Mouse (Mus musculus) neutrophil, adult 5-6 weeks (primary cell): ENCODE measurements around the gene Cdc42ep4. TPM values are rescaled to one million over a fixed set of nuclear protein-coding genes. Genes with fewer than 3 reads are reported as not detected.

Experiments
- ATAC-seq: fragments of 151-379, 151-347 bp; 2 replicates; pipeline ENCODE4 v1.8.0; 2017; ENCODE audit warnings: mild to moderate bottlenecking, moderate TSS enrichment; ENCODE audit not compliant: insufficient number of reproducible peaks, poor library complexity, low FRiP score, severe bottlenecking; ENCODE audit errors: extremely low read depth
- total RNA-seq: library from RNA; stranded (forward); fragments of 200-1000 nt; gene quantifications from 2 replicates; pipeline ENCODE4 v1.2.3, GENCODE M21; 2017

The Cdc42ep4 gene
- total RNA-seq, 1 experiment from 2014 or later: 14.5 TPM

GRCm38 (mm10) chr11:113699643-113700042 is 52.0 kb downstream of the Cdc42ep4 start:
- ATAC-seq: no peak

GRCm38 (mm10) chr11:113698013-113698545 is 53.6 kb downstream of the Cdc42ep4 start:
- no peak for ATAC-seq

- no peak for ATAC-seq
Observed at GRCm38 (mm10) chr11:113697571-113697970, 54.1 kb downstream of the Cdc42ep4 start.

- ATAC-seq: 0 out of 2 replicates have a peak, but pooled peaks have one; percentile 1
Observed at GRCm38 (mm10) chr11:113691851-113692250, 59.8 kb downstream of the Cdc42ep4 start.

GRCm38 (mm10) chr11:113691318-113691717 is 60.4 kb downstream of the Cdc42ep4 start:
- no peak for ATAC-seq

- no peak for ATAC-seq
Observed at GRCm38 (mm10) chr11:113690506-113690905, 61.2 kb downstream of the Cdc42ep4 start.

- no peak for ATAC-seq
Observed at GRCm38 (mm10) chr11:113687031-113687430, 64.7 kb downstream of the Cdc42ep4 start.

- no peak for ATAC-seq
Observed at GRCm38 (mm10) chr11:113684707-113685426, 66.8 kb downstream of the Cdc42ep4 start.

GRCm38 (mm10) chr11:113683957-113684706 is 67.5 kb downstream of the Cdc42ep4 start, which contains the start of the genes Fam104a and D11Wsu47e:
Gene Fam104a (minus strand): TSS chr11:113684155.
Gene D11Wsu47e (plus strand): TSS chr11:113684412.
- ATAC-seq: peak; percentile 89

GRCm38 (mm10) chr11:113683627-113683956 is 68.1 kb downstream of the Cdc42ep4 start:
- peak; percentile 6 for ATAC-seq

GRCm38 (mm10) chr11:113682897-113683626 is 68.6 kb downstream of the Cdc42ep4 start:
- no peak for ATAC-seq

GRCm38 (mm10) chr11:113681979-113682378 is 69.7 kb downstream of the Cdc42ep4 start:
- ATAC-seq: no peak

- ATAC-seq: no peak
Observed at GRCm38 (mm10) chr11:113680954-113681353, 70.7 kb downstream of the Cdc42ep4 start.

- ATAC-seq: no peak
Observed at GRCm38 (mm10) chr11:113678373-113678772, 73.3 kb downstream of the Cdc42ep4 start.

GRCm38 (mm10) chr11:113677378-113677777 is 74.3 kb downstream of the Cdc42ep4 start:
- ATAC-seq: no peak

Other genes with a start within 250 kb of the Cdc42ep4 start
- gene Sstr2, start 132.5 kb downstream of the Cdc42ep4 start, total RNA-seq: not detected in 2 replicates
- 36.3 and 37.8 TPM in 2 replicates for gene Cog1, start 102.7 kb downstream of the Cdc42ep4 start, total RNA-seq
- gene Slc39a11, start 101.8 kb downstream of the Cdc42ep4 start, total RNA-seq: 3.3 and 3.9 TPM in 2 replicates
- 34.7 and 39.0 TPM in 2 replicates for gene Fam104a, start 67.7 kb downstream of the Cdc42ep4 start, total RNA-seq
- 32.9 and 36.5 TPM in 2 replicates for gene D11Wsu47e, start 67.5 kb downstream of the Cdc42ep4 start, total RNA-seq
- not detected in 2 replicates for gene Cpsf4l, start 41.9 kb downstream of the Cdc42ep4 start, total RNA-seq